Mouse (Mus musculus): ENCODE measurements around the gene Fgd5. TPM values are rescaled to one million over a fixed set of nuclear protein-coding genes. Genes with fewer than 3 reads are reported as not detected.
"Not testable (repeated sequence)": the region's sequence is repeated elsewhere in the genome, so short reads cannot be mapped to it uniquely, and the experiment has no call there.

The Fgd5 gene
- total RNA-seq, 2 experiments from 2014 or later, result 6.8 to 7.8 TPM

GRCm38 (mm10) chr6:92042850-92043249 lies 64.2 kb downstream of the Fgd5 start:
- intact Hi-C loops (cut with DNase I), result no loop called here
- no peak for DNase-seq (ENCODE audit: extremely low spot score in 1 of 2, low spot score in 2 of 2)

DNA sequence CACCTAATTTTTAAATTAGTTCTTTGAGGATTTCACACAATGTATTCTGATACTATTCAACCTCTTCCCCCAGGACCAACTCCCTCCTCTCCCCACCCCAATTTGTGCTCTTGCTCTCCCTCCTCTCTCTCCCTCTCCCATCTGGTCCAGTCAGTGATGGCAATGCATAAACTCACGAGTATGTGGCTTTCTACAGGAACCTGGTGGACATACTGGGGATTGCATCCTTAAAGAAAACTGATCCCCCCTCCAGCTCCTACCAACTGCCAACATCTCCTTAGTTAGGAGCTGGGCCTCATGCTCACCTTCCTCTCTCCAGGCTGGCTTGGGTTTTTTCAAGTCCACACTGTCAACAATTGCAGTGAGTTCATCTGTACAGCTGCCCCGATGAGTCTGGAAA lies 79.1 kb downstream of the Fgd5 start:
- intact Hi-C loops (cut with DNase I), result no loop called here
- no peak for DNase-seq (ENCODE audit: extremely low spot score in 1 of 2, low spot score in 2 of 2)

GRCm38 (mm10) chr6:92061725-92062124 lies 83.0 kb downstream of the Fgd5 start:
- intact Hi-C loops (cut with DNase I), result no loop called here
- DNase-seq (ENCODE audit: extremely low spot score in 1 of 2, low spot score in 2 of 2), result no peak

DNA sequence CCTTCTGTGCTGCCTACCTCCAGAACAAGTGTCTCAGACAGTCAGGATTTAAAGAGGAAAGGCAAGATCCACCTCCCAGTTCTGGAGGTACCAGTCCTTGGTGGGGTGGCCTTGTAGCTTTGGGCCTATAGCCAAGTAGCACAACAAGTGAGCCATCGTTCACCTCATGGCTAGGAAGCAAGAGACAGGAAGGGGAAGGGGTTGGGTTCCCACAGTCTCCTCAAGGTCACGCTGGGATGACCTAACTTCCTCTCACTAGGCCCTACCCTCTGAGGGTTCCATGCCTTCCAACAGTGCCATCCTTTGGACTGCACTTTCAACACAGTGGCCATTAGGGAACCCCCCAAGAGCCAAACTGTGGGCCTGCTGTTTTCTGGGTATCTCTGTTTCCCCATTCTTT lies 84.8 kb downstream of the Fgd5 start:
- DNase-seq (ENCODE audit: extremely low spot score in 1 of 2, low spot score in 2 of 2), result no peak
- intact Hi-C loops (cut with DNase I), result no loop called here

- intact Hi-C loops (cut with DNase I), result no loop called here
- DNase-seq (ENCODE audit: extremely low spot score in 1 of 2, low spot score in 2 of 2), result no peak
Observed at GRCm38 (mm10) chr6:92064101-92064500, 85.4 kb downstream of the Fgd5 start.

GRCm38 (mm10) chr6:92065721-92066496 lies 87.2 kb downstream of the Fgd5 start:
- peak; percentile 36 to 65 for DNase-seq (ENCODE audit: extremely low spot score in 1 of 2, low spot score in 2 of 2)
- intact Hi-C loops (cut with DNase I), result loop anchor here (5.0 kb wide), 1 partner anchor 289 kb away; no protein-coding TSS in a partner anchor

GRCm38 (mm10) chr6:92067146-92067790 lies 88.6 kb downstream of the Fgd5 start:
- peak; percentile 64 to 70 for DNase-seq (ENCODE audit: extremely low spot score in 1 of 2, low spot score in 2 of 2)
- intact Hi-C loops (cut with DNase I), result loop anchor here (1.0 to 5.0 kb wide), 2 partner anchors 166 to 290 kb away; no protein-coding TSS in a partner anchor

DNA sequence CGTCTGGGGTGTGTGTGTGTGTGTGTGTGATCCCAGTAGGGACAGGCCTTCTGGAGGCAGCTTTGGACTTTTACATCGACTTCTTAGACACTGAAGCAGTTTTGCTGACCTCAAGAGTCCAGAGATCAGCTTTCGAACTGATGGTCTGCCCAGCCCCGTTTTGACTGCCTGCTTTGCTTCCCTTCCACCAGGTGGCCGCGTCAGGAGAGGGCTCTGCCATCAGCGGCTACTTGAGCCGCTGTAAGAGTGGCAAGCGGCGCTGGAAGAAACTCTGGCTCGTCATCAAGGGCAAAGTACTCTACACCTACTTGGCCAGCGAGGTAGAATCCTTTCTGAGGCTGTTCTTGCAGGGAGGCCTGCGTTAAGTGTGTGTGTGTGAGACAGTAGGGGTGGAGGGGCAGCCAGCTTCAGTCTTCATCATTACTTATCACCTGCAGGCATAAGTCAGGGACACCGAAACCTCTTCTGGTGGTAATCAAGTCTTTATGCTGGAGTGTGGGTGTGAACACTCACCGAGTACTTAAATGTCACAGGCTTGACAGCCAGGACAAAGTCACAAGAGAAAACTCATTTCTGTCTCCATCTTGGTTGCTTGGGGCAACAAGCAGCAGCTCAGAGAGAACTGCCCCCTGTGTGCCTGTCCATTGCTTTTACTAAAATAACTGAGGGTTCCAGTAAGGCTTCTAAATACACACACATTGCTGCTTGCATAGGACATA lies 92.6 kb downstream of the Fgd5 start:
- DNase-seq (ENCODE audit: extremely low spot score in 1 of 2, low spot score in 2 of 2), result peak in 1 of 2 experiments; percentile 29
- intact Hi-C loops (cut with DNase I), result no loop called here

DNA sequence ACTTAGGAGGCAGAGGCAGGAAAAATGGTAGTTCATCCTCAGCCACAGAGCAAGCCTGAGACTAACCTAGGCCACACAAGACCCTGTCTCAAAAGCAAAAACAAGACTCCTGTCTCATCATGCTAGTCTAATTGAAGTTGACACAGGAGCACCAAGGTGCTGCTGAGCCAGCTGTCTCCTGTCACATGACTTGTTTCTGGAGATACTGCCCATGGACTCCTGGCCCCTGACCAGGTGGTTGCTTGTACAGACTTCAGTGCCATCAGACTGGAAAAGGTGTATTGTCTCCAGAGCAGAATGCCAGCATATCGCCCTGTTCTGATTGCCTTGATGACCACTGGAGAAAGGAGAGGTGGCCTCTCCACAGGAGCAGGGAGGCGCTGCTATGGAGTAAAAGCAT lies 102.1 kb downstream of the Fgd5 start:
- DNase-seq (ENCODE audit: extremely low spot score in 1 of 2, low spot score in 2 of 2), result no peak
- intact Hi-C loops (cut with DNase I), result no loop called here

- intact Hi-C loops (cut with DNase I), result no loop called here
- DNase-seq (ENCODE audit: extremely low spot score in 1 of 2, low spot score in 2 of 2), result no peak
Observed at GRCm38 (mm10) chr6:92082756-92083155, 104.1 kb downstream of the Fgd5 start.

- intact Hi-C loops (cut with DNase I), result no loop called here
- DNase-seq (ENCODE audit: extremely low spot score in 1 of 2, low spot score in 2 of 2), result no peak
Observed at GRCm38 (mm10) chr6:92084932-92085331, 106.3 kb downstream of the Fgd5 start.

- intact Hi-C loops (cut with DNase I), result not testable (repeated sequence)
Observed at GRCm38 (mm10) chr6:92089141-92089540, 110.5 kb downstream of the Fgd5 start.

DNA sequence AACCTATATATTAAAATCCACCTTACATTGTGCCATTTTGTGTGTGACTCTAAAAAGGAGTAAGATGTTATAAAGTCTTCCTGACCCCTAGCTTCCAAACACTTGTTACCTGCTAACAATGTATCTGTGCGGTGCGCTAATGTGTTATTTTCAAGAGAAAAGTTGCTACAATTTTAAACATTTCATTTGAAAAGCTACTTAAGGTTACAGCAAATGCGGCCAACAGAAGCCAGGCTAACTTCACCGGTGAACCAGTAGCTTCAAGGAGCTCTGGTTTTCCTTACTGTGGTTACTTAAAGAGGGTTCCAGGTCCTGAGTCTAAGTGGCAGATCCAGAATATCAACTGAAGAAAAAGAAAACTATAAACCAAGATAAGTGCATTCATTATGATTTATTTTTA lies 111.3 kb downstream of the Fgd5 start:
- DNase-seq (ENCODE audit: extremely low spot score in 1 of 2, low spot score in 2 of 2), result no peak
- intact Hi-C loops (cut with DNase I), result loop anchor here (5.0 kb wide), 1 partner anchor 92 kb away; the partner anchor contains the start of gene Mrps25

More at GRCm38 (mm10) chr6:92089141-92089540, 110.5 kb downstream of the Fgd5 start:
- not testable (repeated sequence) for DNase-seq (ENCODE audit: extremely low spot score in 1 of 2, low spot score in 2 of 2)

DNA sequence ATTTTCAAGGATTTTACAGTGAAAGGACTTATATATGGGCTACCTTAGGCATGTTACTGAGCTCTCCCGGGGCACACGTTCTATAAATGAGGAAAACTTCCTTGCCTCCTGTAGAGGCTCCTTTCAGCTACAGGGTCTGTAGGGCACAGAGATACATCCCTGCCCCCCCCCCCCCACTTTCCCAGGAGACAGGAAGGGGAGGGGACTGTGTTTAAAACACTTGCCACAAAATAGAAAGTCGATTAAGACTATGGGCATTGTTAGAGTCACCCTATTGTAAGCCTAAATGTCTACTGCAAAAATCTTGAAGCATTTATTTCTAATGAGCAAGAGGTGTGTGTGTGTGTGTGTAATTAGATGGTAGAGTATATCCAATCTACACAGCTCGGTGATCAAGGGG lies 111.8 kb downstream of the Fgd5 start:
- no peak for DNase-seq (ENCODE audit: extremely low spot score in 1 of 2, low spot score in 2 of 2)
- intact Hi-C loops (cut with DNase I), result loop anchor here (5.0 kb wide), 1 partner anchor 92 kb away; the partner anchor contains the start of gene Mrps25

- intact Hi-C loops (cut with DNase I), result loop anchor here (5.0 kb wide), 1 partner anchor 91 kb away; the partner anchor contains the start of gene Mrps25
- peak; percentile 74 to 94 for DNase-seq (ENCODE audit: extremely low spot score in 1 of 2, low spot score in 2 of 2)
Observed at GRCm38 (mm10) chr6:92091130-92091591, 112.5 kb downstream of the Fgd5 start, which contains the start of gene Nr2c2. Gene Nr2c2, plus strand, starts transcription at chr6:92091390.

- intact Hi-C loops (cut with DNase I), result loop anchor here (5.0 kb wide), 1 partner anchor 90 kb away; the partner anchor contains the start of gene Mrps25
Observed at GRCm38 (mm10) chr6:92091767-92092489, 113.2 kb downstream of the Fgd5 start.

GRCm38 (mm10) chr6:92092737-92093136 lies 114.1 kb downstream of the Fgd5 start:
- intact Hi-C loops (cut with DNase I), result loop anchor here (5.0 kb wide), 1 partner anchor 90 kb away; the partner anchor contains the start of gene Mrps25
- DNase-seq (ENCODE audit: extremely low spot score in 1 of 2, low spot score in 2 of 2), result no peak

More at GRCm38 (mm10) chr6:92091767-92092489, 113.2 kb downstream of the Fgd5 start:
- DNase-seq (ENCODE audit: extremely low spot score in 1 of 2, low spot score in 2 of 2), result peak; percentile 98 to 99

DNA sequence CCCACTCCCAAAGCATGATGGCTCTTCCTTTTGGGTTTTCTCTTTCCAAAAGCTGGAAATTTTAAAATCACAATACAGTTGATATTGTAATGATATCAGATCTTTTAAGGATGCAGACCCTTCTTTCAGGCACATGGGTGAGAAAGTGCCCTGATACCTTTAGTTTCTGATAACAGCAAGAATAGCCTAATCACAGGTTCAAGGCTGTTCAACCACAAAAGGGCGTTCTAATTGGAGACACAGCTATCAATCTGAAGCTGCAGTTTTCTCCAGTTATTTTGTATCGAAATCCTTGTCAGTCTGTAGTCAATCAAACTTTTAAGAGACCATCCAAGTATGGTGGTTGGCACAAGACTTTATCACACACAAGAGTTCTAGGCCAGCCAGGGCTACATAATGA lies 115.2 kb downstream of the Fgd5 start:
- intact Hi-C loops (cut with DNase I), result loop anchor here (5.0 kb wide), 1 partner anchor 88 kb away; the partner anchor contains the start of gene Mrps25
- no peak for DNase-seq (ENCODE audit: extremely low spot score in 1 of 2, low spot score in 2 of 2)
